Mouse (Mus musculus) spleen, adult 2 months (tissue): ENCODE measurements around the gene Nrm.

ENCODE experiments used
- CTCF ChIP-seq: fragments of 200-500 bp; IDR thresholded peaks from 2 replicates; pipeline ENCODE4 v1.5.1; 2011; ENCODE audit warnings: mild to moderate bottlenecking, inconsistent platforms; ENCODE audit not compliant: insufficient read depth, insufficient read length, insufficient replicate concordance; ENCODE audit errors: extremely low read depth
- POLR2A ChIP-seq: fragments of 200-500 bp; IDR thresholded peaks from 2 replicates; pipeline ENCODE4 v1.6.1; 2011; ENCODE audit warnings: low read depth, low read length, inconsistent platforms

DNA sequence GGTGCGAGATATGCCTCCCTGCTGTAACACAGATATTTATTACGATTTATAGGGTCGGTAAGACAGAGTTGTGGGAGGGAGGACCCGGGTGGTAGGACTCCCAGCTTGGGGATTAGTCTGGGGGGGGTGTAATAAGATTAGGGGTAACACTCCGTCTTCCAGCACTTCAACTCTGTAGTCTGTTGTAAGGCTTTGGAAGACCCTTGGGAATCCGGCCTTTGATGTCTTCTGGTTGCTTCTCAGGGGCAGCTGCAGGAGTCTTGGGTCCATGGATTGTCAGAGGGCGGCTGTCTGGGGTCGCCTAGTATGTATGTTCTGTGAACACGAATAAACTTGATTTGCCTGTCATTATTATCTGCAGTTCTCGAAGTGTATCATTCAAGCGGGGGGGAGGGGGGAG lies 38.6 kb upstream of the Nrm start:
- TF ChIP-seq POLR2A, result no peak
- no peak for TF ChIP-seq CTCF
